Mouse (Mus musculus): ENCODE results near the gene Slc2a13.

The Slc2a13 gene

GRCm38 (mm10) chr15:91502661-91503060 is 70.4 kb downstream of the Slc2a13 start:
- DNase-seq (ENCODE audit: low spot score in 2 of 2) = no peak

- no peak for DNase-seq (ENCODE audit: low spot score in 2 of 2)
Measured at GRCm38 (mm10) chr15:91502235-91502634, 70.8 kb downstream of the Slc2a13 start.

DNA sequence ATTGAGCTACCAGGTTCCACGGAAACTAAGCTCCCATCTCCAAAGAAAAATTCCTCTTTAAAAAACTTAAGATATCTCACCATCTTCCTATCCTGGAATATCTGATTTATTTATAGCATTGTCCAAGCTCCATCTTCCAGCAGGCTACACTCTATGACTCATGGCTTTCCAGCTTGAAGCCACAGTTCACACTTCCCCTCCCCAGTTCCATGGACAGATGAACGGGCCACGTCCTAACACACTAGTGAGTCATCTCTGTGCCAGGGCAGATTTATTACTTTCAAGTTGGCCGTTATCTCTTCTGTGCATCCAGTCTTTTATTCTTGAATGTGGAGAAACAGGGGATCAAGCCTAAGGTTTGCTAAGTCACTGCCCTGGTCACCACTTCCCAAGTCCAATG is 78.0 kb downstream of the Slc2a13 start:
- no peak for DNase-seq (ENCODE audit: low spot score in 2 of 2)

- no peak for DNase-seq (ENCODE audit: low spot score in 2 of 2)
Measured at GRCm38 (mm10) chr15:91479924-91480615, 93.0 kb downstream of the Slc2a13 start.

- peak in 1 of 2 experiments; percentile 13 for DNase-seq (ENCODE audit: low spot score in 2 of 2)
Measured at GRCm38 (mm10) chr15:91477766-91478165, 95.3 kb downstream of the Slc2a13 start.

- DNase-seq (ENCODE audit: low spot score in 2 of 2) = no peak
Measured at GRCm38 (mm10) chr15:91473690-91474409, 99.2 kb downstream of the Slc2a13 start.

DNA sequence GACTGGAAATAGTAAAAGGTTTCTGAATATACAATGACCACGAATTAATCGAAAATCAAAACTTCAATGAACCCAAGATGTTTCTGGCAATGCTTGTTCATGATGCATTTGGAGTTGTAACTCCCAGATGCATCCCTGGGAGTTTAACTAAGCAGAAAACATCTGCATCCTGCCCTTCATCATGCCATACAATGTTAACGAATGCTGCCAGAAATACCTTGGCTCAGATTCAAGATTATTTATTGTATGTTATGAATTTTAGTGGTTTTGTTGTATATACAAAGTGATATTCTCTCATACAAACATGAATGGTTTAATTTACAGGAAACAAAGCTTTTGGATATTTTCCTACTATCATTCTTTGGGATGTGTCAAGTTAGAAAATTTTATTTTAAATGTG is 107.7 kb downstream of the Slc2a13 start:
- DNase-seq (ENCODE audit: low spot score in 2 of 2) = no peak

GRCm38 (mm10) chr15:91463857-91464435 is 109.1 kb downstream of the Slc2a13 start:
- DNase-seq (ENCODE audit: low spot score in 2 of 2) = no peak

DNA sequence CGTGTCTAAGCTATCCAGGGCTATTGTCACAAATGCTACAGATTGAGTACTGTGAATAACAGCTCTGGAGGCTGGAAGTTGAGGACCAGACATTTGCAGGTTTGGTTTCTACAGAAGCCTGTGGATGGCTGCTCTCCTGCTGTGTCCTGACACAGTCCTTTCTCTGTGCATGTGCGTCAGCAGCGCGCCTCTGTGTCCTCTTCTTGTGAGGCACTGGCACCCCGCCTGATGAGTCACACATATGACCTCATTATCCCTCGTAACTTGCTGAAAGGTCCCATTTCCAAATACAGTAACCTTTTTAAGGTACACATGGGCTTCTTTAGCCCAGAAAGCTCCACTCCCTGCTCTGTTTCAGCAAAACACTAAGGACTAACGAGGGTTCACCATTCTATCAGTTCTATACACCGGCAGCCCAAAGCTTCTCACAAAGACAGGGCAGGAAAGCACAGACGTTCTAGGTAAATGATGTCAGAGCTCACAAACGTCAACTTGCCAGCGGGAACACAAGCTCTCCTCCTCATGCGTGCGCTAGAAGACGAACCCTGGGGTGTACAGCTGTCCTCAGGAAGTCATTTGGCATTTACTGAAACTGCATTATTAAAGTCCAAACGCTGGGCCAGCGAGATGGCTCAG is 109.9 kb downstream of the Slc2a13 start:
- DNase-seq (ENCODE audit: low spot score in 2 of 2) = no peak

DNA sequence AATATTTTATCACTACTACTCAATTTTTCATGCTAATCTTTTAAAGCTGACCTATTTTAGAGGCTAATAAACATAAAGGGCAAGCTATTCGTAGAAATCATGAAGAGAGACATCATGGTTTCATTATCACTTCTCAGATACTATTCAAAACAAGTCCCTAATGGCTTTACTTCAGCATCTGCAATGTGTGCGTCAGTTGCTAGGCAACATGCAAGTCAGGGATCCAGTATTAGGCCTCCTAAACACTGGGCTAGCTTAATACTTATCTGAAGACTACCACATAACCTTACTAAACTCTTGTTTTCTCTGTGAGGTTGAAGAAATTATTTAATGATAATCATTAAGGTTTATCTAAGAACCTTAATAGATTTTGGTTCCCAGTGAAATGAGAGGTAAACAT is 111.1 kb downstream of the Slc2a13 start:
- DNase-seq (ENCODE audit: low spot score in 2 of 2) = no peak

DNA sequence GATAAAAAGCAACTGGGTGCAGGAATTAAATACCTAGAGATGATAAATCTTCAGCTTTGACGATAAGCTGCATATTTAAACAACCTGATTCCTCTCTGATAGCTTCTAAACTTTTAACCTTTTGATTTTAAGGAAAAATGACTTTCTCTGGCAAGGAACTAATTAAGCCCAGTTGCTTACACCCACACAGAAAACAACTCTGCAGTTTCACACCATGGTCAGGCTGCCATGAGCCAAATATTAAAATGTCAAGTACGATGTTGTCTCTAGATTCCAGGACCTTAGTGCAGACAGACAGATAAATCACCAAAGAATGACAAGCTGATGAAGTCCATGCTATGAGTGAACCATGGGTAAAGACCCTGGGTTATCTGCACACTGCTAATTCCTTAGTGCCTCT is 115.9 kb downstream of the Slc2a13 start:
- DNase-seq (ENCODE audit: low spot score in 2 of 2) = no peak

- no peak for DNase-seq (ENCODE audit: low spot score in 2 of 2)
Measured at GRCm38 (mm10) chr15:91445399-91445798, 127.7 kb downstream of the Slc2a13 start.

GRCm38 (mm10) chr15:91443449-91443848 is 129.6 kb downstream of the Slc2a13 start:
- no peak for DNase-seq (ENCODE audit: low spot score in 2 of 2)

- DNase-seq (ENCODE audit: low spot score in 2 of 2) = no peak
Measured at GRCm38 (mm10) chr15:91439883-91440282, 133.2 kb downstream of the Slc2a13 start.

DNA sequence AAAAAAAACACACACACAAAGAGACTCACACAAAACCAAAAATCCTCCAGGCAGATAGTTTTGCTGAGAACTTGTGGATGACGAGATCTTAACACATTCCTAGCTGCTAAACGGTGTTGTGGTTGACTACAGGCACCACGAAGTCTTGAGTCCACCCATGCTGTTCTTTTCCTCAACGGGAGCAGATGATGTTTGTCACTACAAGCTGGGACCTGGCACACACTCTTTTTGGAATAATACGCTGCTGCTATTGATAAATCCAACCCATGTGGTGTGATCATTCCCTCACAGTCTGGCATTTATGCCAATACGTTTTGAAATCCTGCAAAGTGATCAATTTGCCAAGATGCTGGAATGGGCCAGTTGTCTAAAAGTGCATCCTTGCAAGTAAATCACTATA is 147.6 kb downstream of the Slc2a13 start:
- DNase-seq (ENCODE audit: low spot score in 2 of 2) = no peak

DNA sequence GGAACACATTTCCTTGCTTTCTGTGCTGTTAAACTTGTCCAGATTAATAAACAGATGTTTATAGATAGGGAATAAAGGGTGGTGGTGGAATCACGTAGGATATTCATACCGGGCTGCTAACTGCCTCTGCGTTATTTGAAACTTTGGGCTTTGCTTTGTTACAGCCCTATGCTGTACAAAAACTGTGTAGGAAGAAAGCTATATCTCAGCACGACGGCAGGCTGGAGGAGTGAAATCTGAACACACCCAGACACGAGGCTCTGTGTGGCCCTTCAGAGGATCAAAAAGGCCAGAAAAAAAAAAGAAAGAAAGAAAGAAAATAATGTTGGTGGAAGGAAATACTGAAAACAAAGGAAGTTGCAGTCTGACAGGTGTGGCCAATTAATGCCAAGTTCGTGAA is 166.1 kb downstream of the Slc2a13 start:
- DNase-seq (ENCODE audit: low spot score in 2 of 2) = no peak

DNA sequence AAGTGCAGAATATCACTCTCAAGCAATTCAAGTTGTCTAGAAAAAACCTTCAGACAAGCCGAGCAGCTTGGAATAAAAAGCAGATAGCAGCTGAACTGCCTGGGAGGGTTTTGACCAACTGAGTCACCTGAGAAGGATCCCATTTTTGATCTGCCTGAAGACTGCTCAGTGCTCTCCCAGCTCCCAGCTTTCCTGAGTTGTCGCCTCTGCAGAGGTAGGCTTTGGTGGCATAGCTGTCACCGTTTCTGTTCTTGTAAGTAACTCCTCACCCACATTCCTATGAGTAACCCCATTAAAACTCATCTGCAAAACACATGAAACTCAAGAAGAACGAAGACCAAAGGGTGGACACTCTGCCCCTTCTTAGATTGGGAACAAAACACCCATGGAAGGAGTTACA is 177.9 kb downstream of the Slc2a13 start:
- no peak for DNase-seq (ENCODE audit: low spot score in 2 of 2)

DNA sequence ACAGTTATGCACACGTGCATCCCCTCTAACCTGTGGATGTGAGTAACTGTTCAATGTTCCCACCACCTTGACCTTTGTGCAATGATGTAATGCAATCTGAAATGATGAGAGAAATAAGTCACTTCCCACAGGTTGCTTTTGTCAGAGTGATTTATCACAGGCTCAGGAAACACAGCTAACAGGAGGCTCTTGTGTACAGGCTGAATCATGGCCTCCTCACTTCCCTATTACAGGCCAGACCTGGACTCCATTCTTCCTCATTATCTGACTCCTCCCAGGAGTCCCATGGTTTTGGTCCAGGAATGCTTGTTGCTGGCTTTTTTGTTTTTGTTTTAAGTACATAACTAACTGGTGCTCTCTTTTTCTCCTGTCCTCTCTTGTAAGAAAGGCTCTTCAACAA is 189.4 kb downstream of the Slc2a13 start:
- no peak for DNase-seq (ENCODE audit: low spot score in 2 of 2)

GRCm38 (mm10) chr15:91382606-91383005 is 190.5 kb downstream of the Slc2a13 start:
- DNase-seq (ENCODE audit: low spot score in 2 of 2) = no peak

DNA sequence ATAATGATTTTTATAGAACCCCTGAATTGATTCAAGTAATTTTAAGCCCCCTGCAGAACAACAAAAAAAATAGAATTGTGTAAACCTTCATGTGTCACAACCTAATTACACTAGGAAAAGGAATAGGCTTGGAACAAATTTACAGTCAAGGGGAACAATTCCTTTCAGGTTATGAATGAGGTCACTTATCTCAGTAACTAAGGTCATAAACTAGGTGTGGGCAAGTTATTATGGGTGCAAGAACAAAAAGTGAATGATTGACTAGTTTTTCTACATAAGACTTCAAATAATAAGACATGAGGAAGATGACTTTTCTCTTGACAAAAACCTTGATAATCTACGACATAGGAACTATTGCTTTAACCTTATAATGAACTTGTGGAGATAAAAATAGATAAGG is 191.2 kb downstream of the Slc2a13 start:
- DNase-seq (ENCODE audit: low spot score in 2 of 2) = no peak

- no peak for DNase-seq (ENCODE audit: low spot score in 2 of 2)
Measured at GRCm38 (mm10) chr15:91378751-91379325, 194.2 kb downstream of the Slc2a13 start.

GRCm38 (mm10) chr15:91377568-91377967 is 195.5 kb downstream of the Slc2a13 start:
- DNase-seq (ENCODE audit: low spot score in 2 of 2) = no peak

All from natural killer cell, adult 2 months (primary cell).